Mouse (Mus musculus) liver, postnatal 0 days (tissue): ENCODE results near the gene Tcap.

Experiments
- CTCF ChIP-seq: sonication (generic); IDR thresholded peaks from 2 replicates; pipeline ENCODE4 v1.5.1; 2016; ENCODE audit warnings: antibody characterized with exemption, low read depth
- EP300 ChIP-seq: IDR thresholded peaks from 2 replicates; pipeline ENCODE4 v1.6.1; 2016; ENCODE audit warnings: antibody characterized with exemption, low read depth, mild to moderate bottlenecking

DNA sequence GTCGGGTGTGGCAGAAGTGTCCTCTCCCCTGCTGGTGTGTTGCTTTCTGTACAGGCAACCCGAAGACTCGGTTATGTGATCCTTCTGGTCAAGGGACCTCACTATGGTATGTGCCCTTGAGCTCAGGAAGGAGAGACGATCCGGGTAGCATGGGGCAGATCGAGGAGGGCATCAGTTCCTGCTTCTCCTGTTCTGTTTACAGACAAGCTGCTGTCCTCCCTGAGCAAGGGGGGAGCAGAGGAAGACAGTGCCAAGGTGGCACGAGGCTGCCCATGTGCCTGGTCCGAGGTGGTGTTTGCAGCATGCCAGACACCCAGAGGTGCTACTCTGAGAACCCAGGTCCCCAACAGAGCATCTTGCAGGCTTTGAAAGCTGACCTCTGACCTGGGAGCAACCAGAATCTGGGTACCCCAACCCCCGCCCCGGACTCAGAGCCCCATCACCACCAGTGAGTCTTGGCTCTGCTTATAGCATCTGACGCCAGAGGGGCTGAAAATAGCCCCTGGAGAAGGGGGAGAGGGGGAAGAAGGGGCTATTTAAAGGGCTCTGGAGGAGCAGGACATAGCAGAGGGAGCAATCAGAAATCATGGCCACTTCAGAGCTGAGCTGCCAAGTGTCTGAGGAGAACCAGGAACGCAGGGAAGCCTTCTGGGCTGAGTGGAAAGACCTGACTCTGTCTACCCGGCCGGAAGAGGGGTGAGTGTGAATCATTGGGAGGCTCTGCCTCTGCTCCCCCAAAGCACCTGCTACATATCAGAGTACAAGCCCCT, at the start of gene Tcap:
- TF ChIP-seq CTCF (no peak), EP300 (no peak)
